Comparison of ENCODE assay signal across 8 mouse cellular contexts in genomic region chr6:28134251-28134801, GRCm38 (mm10). TPM values are rescaled to one million over a fixed set of nuclear protein-coding genes. Genes with fewer than 3 reads are reported as not detected.
DNase-seq lines count a peak whose midpoint lies in the region; ATAC-seq and TF ChIP-seq lines count a peak whose summit lies in the region.

No protein-coding gene starts in this region.

- no peaks in the 10 kb centered on the region for H3K9me3 ChIP-seq in hindbrain, embryonic 11.5 days (ENCODE audit: control insufficient read depth, low read length)
- no peaks in the 10 kb centered on the region for H3K9me3 ChIP-seq in stomach, embryonic 16.5 days (replicated peaks; ENCODE audit: control insufficient read depth, low read length)

- ATAC-seq in hindbrain, embryonic 11.5 days (ENCODE audit: low FRiP score): peak; percentile 20; the same call in 1 of the 2 replicates
- 0 out of 2 replicates have a peak, but pooled peaks have one; percentile 14 for ATAC-seq in megakaryocyte progenitor cell, adult 5-6 weeks (replicated peaks; ENCODE audit: poor library complexity)
- ATAC-seq in stomach, embryonic 16.5 days (ENCODE audit: insufficient read depth, low FRiP score): no peak
- ATAC-seq in erythroid progenitor cell, adult 5-6 weeks (replicated peaks; ENCODE audit: low FRiP score, poor library complexity, severe bottlenecking): no peak

- H3K27me3 ChIP-seq in hindbrain, embryonic 11.5 days (ENCODE audit: control insufficient read depth, insufficient read depth, low read length): peaks cover 30% of the 10 kb centered on the region
- peaks cover 46% of the 10 kb centered on the region for H3K27me3 ChIP-seq in stomach, embryonic 16.5 days (ENCODE audit: control insufficient read depth, insufficient read depth, low read length)

- H3K36me3 ChIP-seq in hindbrain, embryonic 11.5 days (ENCODE audit: control insufficient read depth, insufficient read depth, low read length): no peaks in the 10 kb centered on the region
- H3K36me3 ChIP-seq in stomach, embryonic 16.5 days (ENCODE audit: control insufficient read depth, insufficient read depth, low read length): no peaks in the 10 kb centered on the region

- H3K27ac ChIP-seq in layer of hippocampus, adult 2 months: no peak overlapping the region
- no peak overlapping the region for H3K27ac ChIP-seq in hindbrain, embryonic 11.5 days (ENCODE audit: low read depth, low read length)
- H3K27ac ChIP-seq in stomach, embryonic 16.5 days (ENCODE audit: low read length): no peak overlapping the region

- under 1% methylated on average over 20 of the region's 20 CpGs for WGBS in hindbrain, embryonic 11.5 days
- under 1% methylated on average over 20 of the region's 20 CpGs for WGBS in stomach, embryonic 16.5 days

- peak; percentile 20; the same call in 1 of the 2 replicates for TF ChIP-seq CTCF in layer of hippocampus, adult 2 months (conservative IDR thresholded peaks at IDR 0.05)

- H3K9ac ChIP-seq in hindbrain, embryonic 11.5 days (ENCODE audit: low read depth, low read length): peak overlapping the region; percentile 29; the same call in 1 of the 2 replicates
- peak overlapping the region; percentile 65 for H3K9ac ChIP-seq in stomach, embryonic 16.5 days (ENCODE audit: low read length)

- no peak for DNase-seq in layer of hippocampus, adult 2 months (ENCODE audit: low spot score in 2 of 2)
- DNase-seq in layer of hippocampus, postnatal 36 days: no peak
- peak; percentile 46 for DNase-seq in embryo, embryonic 10.5 days (ENCODE audit: low spot score)
- DNase-seq in hindbrain, embryonic 11.5 days (ENCODE audit: low spot score): peak; percentile 65
- DNase-seq in adrenal gland, adult 8-10 months: no peak

- H3K4me3 ChIP-seq in layer of hippocampus, adult 2 months: peak overlapping the region; percentile 64
- H3K4me3 ChIP-seq in hindbrain, embryonic 11.5 days (ENCODE audit: low read depth, low read length): peak overlapping the region; percentile 51
- peak overlapping the region; percentile 63 for H3K4me3 ChIP-seq in stomach, embryonic 16.5 days (replicated peaks; ENCODE audit: low read length)

- no peaks in the 10 kb centered on the region for H3K4me1 ChIP-seq in hindbrain, embryonic 11.5 days (replicated peaks; ENCODE audit: control insufficient read depth, insufficient read depth, low read length)
- H3K4me1 ChIP-seq in stomach, embryonic 16.5 days (ENCODE audit: control insufficient read depth, insufficient read depth, low read length): peaks cover 6% of the 10 kb centered on the region; the same call in 1 of the 2 replicates

- peak overlapping the region; percentile 94 for H3K4me2 ChIP-seq in hindbrain, embryonic 11.5 days (replicated peaks; ENCODE audit: low read depth, low read length)
- peak overlapping the region; percentile 97 for H3K4me2 ChIP-seq in stomach, embryonic 16.5 days (ENCODE audit: low read depth, low read length)

RNA-seq across cellular contexts. Expression of gene Grm8, which starts 0.7 kb away (rescaled TPM):
- total RNA-seq in layer of hippocampus, adult 2 months (2021): 10 to 100 TPM in 1 of 2 experiments, 1 to 10 TPM in 1; 8.9 to 10.2 TPM
- total RNA-seq in layer of hippocampus, postnatal 36 days (2021): 1 to 10 TPM; 7.6 to 8.5 TPM
- polyA plus RNA-seq in hindbrain, embryonic 11.5 days (2014; fragmentation: Nextera tagmentation; extraction: Ambion mirVana): 1.5 and 1.9 TPM in 2 replicates
- not detected in 2 replicates for total RNA-seq in megakaryocyte progenitor cell, adult 5-6 weeks (2015)
- total RNA-seq in megakaryocyte progenitor cell, adult 5-6 weeks (2017): not detected in 2 replicates
- polyA plus RNA-seq in stomach, embryonic 16.5 days (2015; fragmentation: Nextera tagmentation; extraction: Ambion mirVana): 1.6 and 1.9 TPM in 2 replicates
- not detected in 2 replicates for total RNA-seq in erythroid progenitor cell, adult 5-6 weeks (2015; ENCODE audit: low replicate concordance)
- not detected in 2 replicates for total RNA-seq in erythroid progenitor cell, adult 5-6 weeks (2017; ENCODE audit: low replicate concordance)
- 1 to 10 TPM in 1 of 4 experiments, under 1 TPM in 3; 0.48 to 1.0 (median 0.70) TPM for total RNA-seq in adrenal gland, adult 8-10 months (2022)

Comparison
In these comparisons a context has a peak if more than half of its experiments do, and no peak if none do; other contexts are left out.
1. DNase-seq: peak in embryo, embryonic 10.5 days (single experiment) and hindbrain, embryonic 11.5 days (single experiment); none in layer of hippocampus, adult 2 months (0 of 2), layer of hippocampus, postnatal 36 days (0 of 2) and adrenal gland, adult 8-10 months (single experiment).
2. ATAC-seq: peak in hindbrain, embryonic 11.5 days (single experiment) and megakaryocyte progenitor cell, adult 5-6 weeks (single experiment); none in stomach, embryonic 16.5 days (single experiment) and erythroid progenitor cell, adult 5-6 weeks (single experiment).
3. RNA of gene Grm8, which starts 0.7 kb away (total RNA-seq): 8.9 to 10.2 TPM in layer of hippocampus, adult 2 months and 7.6 to 8.5 TPM in layer of hippocampus, postnatal 36 days; 0.48 to 1.0 TPM in adrenal gland, adult 8-10 months, not detected in megakaryocyte progenitor cell, adult 5-6 weeks and not detected in erythroid progenitor cell, adult 5-6 weeks; every median in the first group is over 4 times any median in the second.
4. Peak in every context shown above with its lines, with median percentiles within 50 percentile points of each other: H3K4me3 ChIP-seq.